Mouse (Mus musculus) large intestine, adult 2 months (tissue): ENCODE results near the gene Gatd1. TPM values are rescaled to one million over a fixed set of nuclear protein-coding genes. Genes with fewer than 3 reads are reported as not detected.

Experiments used
- DNase-seq: peaks from one replicate; pipeline ENCODE4 v3.0.0-alpha.2; 2012; ENCODE audit warnings: low read depth, low spot score
- WGBS: fragments of 180-500 bp; shearing (Covaris S2); methylation state at CpG from one replicate; pipeline ENCODE4 v1.1.7; 2018; 5-methylcytosine and 5-hydroxymethylcytosine counted together
- polyA plus RNA-seq: library from polyadenylated mRNA; depleted of rRNA; stranded (reverse); fragments of >200 nt; gene quantifications from 2 replicates; pipeline ENCODE4 v1.2.3, GENCODE M21; 2012; rRNA removed

Gene Gatd1
- polyA plus RNA-seq, 1 experiment = 56.7 TPM

DNA sequence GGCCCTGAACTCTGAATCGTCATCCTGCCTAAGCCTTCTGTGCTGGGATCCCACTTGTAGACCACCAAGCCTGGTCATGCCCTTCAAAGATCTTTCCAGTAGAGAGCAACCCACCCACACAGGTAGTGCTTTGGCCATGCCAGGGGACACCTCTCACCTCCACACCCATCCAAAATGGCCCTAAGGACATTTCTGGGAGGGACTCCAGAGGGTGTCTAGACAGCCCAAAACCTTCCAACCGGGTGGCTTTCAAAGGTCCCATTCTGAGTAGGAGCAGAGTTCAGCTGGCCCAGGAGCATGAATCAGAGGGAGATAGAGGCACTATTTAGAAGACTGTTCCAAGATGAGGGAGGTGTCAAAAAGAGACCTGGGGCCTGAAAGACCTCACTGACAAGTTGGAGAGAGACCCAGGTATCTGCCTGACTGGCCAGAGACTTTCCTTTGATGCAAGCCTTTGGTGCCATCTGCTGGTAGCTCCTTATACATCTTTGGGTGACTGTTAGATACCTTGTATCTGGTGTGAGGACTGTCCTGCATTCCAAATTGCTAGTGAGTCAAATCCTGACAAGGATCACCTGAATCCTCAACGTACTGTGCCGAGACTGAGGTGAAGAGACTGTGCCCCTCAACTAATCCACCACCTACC lies 50.7 kb downstream of the Gatd1 start:
- DNase-seq = no peak
- WGBS = 53% methylated on average over 4 of the region's 4 CpGs

GRCm38 (mm10) chr7:141361510-141361909 lies 52.4 kb downstream of the Gatd1 start:
- WGBS = 11% methylated on average over 24 of the region's 24 CpGs
- peak; percentile 85 for DNase-seq

Other genes with a start within 250 kb of the Gatd1 start
- gene Rnh1, start 241.3 kb downstream of the Gatd1 start, polyA plus RNA-seq = 146 and 149 TPM in 2 replicates
- gene Hras, start 220.1 kb downstream of the Gatd1 start, polyA plus RNA-seq = 82.1 and 91.7 TPM in 2 replicates
- 5.4 and 7.2 TPM in 2 replicates for gene Lrrc56, start 220.0 kb downstream of the Gatd1 start, polyA plus RNA-seq
- 7.2 and 9.4 TPM in 2 replicates for gene Lmntd2, start 200.1 kb downstream of the Gatd1 start, polyA plus RNA-seq
- gene Rassf7, start 198.3 kb downstream of the Gatd1 start, polyA plus RNA-seq = 143 and 153 TPM in 2 replicates
- 23.1 and 24.7 TPM in 2 replicates for gene Phrf1, start 185.4 kb downstream of the Gatd1 start, polyA plus RNA-seq
- 159 and 210 TPM in 2 replicates for gene Irf7, start 147.7 kb downstream of the Gatd1 start, polyA plus RNA-seq
- gene Cdhr5, start 137.3 kb downstream of the Gatd1 start, polyA plus RNA-seq = 611 and 677 TPM in 2 replicates
- gene Sct, start 135.0 kb downstream of the Gatd1 start, polyA plus RNA-seq = 226 and 321 TPM in 2 replicates
- gene Drd4, start 122.1 kb downstream of the Gatd1 start, polyA plus RNA-seq = 0.08 and 0.21 TPM in 2 replicates
- 17.5 and 19.9 TPM in 2 replicates for gene Deaf1, start 86.4 kb downstream of the Gatd1 start, polyA plus RNA-seq
- 33.3 and 37.2 TPM in 2 replicates for gene Tmem80, start 86.4 kb downstream of the Gatd1 start, polyA plus RNA-seq
- 314 and 414 TPM in 2 replicates for gene Eps8l2, start 75.3 kb downstream of the Gatd1 start, polyA plus RNA-seq
- 554 and 560 TPM in 2 replicates for gene Taldo1, start 21.9 kb downstream of the Gatd1 start, polyA plus RNA-seq
- 2.0 and 2.9 TPM in 2 replicates for gene Cend1, start 15.4 kb upstream of the Gatd1 start, polyA plus RNA-seq
- gene Slc25a22, start 23.8 kb upstream of the Gatd1 start, polyA plus RNA-seq = 214 and 297 TPM in 2 replicates
- gene Pidd1, start 29.9 kb upstream of the Gatd1 start, polyA plus RNA-seq = 13.0 and 17.0 TPM in 2 replicates
- gene Rplp2, start 33.2 kb upstream of the Gatd1 start, polyA plus RNA-seq = 642 and 693 TPM in 2 replicates
- gene Pnpla2, start 41.1 kb upstream of the Gatd1 start, polyA plus RNA-seq = 185 and 198 TPM in 2 replicates
- gene Cracr2b, start 47.0 kb upstream of the Gatd1 start, polyA plus RNA-seq = 38.6 and 41.4 TPM in 2 replicates
- gene Cd151, start 53.3 kb upstream of the Gatd1 start, polyA plus RNA-seq = 255 and 294 TPM in 2 replicates
- gene Polr2l, start 61.0 kb upstream of the Gatd1 start, polyA plus RNA-seq = 40.0 and 43.9 TPM in 2 replicates
- gene Tspan4, start 61.1 kb upstream of the Gatd1 start, polyA plus RNA-seq = 19.5 and 21.6 TPM in 2 replicates
- gene Chid1, start 125.7 kb upstream of the Gatd1 start, polyA plus RNA-seq = 31.5 and 37.0 TPM in 2 replicates
- 66.6 and 81.1 TPM in 2 replicates for gene Ap2a2, start 148.0 kb upstream of the Gatd1 start, polyA plus RNA-seq
- gene Muc6, start 241.2 kb upstream of the Gatd1 start, polyA plus RNA-seq = 0.05 and 0.12 TPM in 2 replicates